Mouse (Mus musculus) ES-Bruce4 (cell line): Measurements from ENCODE around the gene Acot7. TPM values are rescaled to one million over a fixed set of nuclear protein-coding genes. Genes with fewer than 3 reads are reported as not detected.
A peak's percentile ranks its signal among the peaks of the same experiment; 100 is the strongest.

Experiments
- H3K27ac ChIP-seq: 2 replicates; pipeline ENCODE4 v1.5.1; 2012; ENCODE audit warnings: low read length, inconsistent platforms; ENCODE audit not compliant: insufficient read depth
- H3K27me3 ChIP-seq: 2 replicates; pipeline ENCODE4 v1.6.1; 2012; ENCODE audit warnings: mild to moderate bottlenecking, low read length, inconsistent platforms; ENCODE audit not compliant: control insufficient read depth, poor library complexity, insufficient read depth, severe bottlenecking
- H3K36me3 ChIP-seq: 2 replicates; pipeline ENCODE4 v1.6.1; 2012; ENCODE audit warnings: inconsistent platforms, mild to moderate bottlenecking, low read length, moderate library complexity; ENCODE audit not compliant: control insufficient read depth, poor library complexity, insufficient read depth, severe bottlenecking
- H3K4me1 ChIP-seq: one replicate; pipeline ENCODE4 v1.8.1; 2011; ENCODE audit warnings: low read length; ENCODE audit not compliant: control insufficient read depth, insufficient read depth
- H3K4me3 ChIP-seq: 2 replicates; pipeline ENCODE4 v1.5.1; 2011; ENCODE audit warnings: low read depth, mild to moderate bottlenecking, low read length
- H3K9ac ChIP-seq: 2 replicates; pipeline ENCODE4 v1.6.1; 2012; ENCODE audit warnings: low read depth, mild to moderate bottlenecking, inconsistent platforms; ENCODE audit not compliant: poor library complexity, severe bottlenecking
- H3K9me3 ChIP-seq: replicated peaks from 2 replicates; pipeline ENCODE4 v1.6.1; 2012; ENCODE audit warnings: mild to moderate bottlenecking, low read length, inconsistent platforms; ENCODE audit not compliant: control insufficient read depth, poor library complexity, insufficient read depth, severe bottlenecking
- CTCF ChIP-seq: IDR thresholded peaks from one replicate; pipeline ENCODE4 v1.8.1; 2011; ENCODE audit warnings: low read depth, low read length
- EP300 ChIP-seq: IDR thresholded peaks from 2 replicates; pipeline ENCODE4 v1.6.1; 2011; ENCODE audit warnings: low read depth, low read length; ENCODE audit not compliant: insufficient read depth
- POLR2A ChIP-seq: IDR thresholded peaks from one replicate; pipeline ENCODE4 v1.8.1; 2011; ENCODE audit warnings: low read length; ENCODE audit not compliant: insufficient read depth
- polyA plus RNA-seq: library from polyadenylated mRNA; stranded (reverse); fragments of >200 nt; gene quantifications from 2 replicates; pipeline ENCODE4 v1.2.4, GENCODE M21; 2011; ENCODE audit warnings: low read depth; ENCODE audit not compliant: missing spikeins, insufficient read depth, insufficient read length

Acot7 gene
- polyA plus RNA-seq: 49.5 and 52.6 TPM in 2 replicates

GRCm38 (mm10) chr4:152177537-152178343 is at the start of gene Acot7:
TSS of gene Acot7 (plus strand) at chr4:152178134.
- Histone ChIP-seq H3K4me1 (no peaks in the 10 kb centered on the region), H3K27me3 (no peaks in the 10 kb centered on the region), H3K9ac (peak within 1 kb of the TSS; percentile 96), H3K9me3 (no peaks in the 10 kb centered on the region), H3K27ac (no peak within 1 kb of the TSS), H3K4me3 (peak within 1 kb of the TSS; percentile 73), H3K36me3 (peaks cover 3% of the 10 kb centered on the region; the same call in 1 of the 2 replicates)
- TF ChIP-seq POLR2A (no peak), EP300 (no peak), CTCF (no peak)

DNA sequence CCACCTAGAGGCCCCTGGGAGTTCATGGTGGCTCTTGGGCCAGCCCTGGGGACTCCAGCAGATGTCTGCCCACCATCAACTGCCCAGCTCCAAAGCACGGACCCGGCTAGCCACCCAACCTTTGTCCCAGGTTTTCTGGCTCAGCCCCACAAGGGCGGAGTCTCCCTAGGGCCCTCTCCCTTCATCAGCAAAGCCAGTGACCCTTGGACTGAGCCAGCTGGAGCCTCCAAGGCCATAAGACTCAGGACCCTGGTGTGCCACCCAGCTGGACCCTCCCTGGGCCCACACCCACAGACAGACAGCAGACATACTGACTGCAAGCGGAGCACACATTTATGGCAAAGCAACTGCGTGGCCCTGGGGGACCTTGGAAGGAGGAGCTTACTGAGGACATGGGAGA is 49.1 kb upstream of the Acot7 start:
- no peaks in the 10 kb centered on the region; the same call in 1 of the 2 replicates for H3K27me3 ChIP-seq
- H3K9me3 ChIP-seq: no peaks in the 10 kb centered on the region
- no peak overlapping the region for H3K27ac ChIP-seq
- TF ChIP-seq EP300: no peak
- TF ChIP-seq POLR2A: no peak
- TF ChIP-seq CTCF: no peak
- no peak overlapping the region for H3K4me3 ChIP-seq
- H3K4me1 ChIP-seq: peaks cover 3% of the 10 kb centered on the region
- no peaks in the 10 kb centered on the region for H3K36me3 ChIP-seq
- H3K9ac ChIP-seq: no peak overlapping the region

DNA sequence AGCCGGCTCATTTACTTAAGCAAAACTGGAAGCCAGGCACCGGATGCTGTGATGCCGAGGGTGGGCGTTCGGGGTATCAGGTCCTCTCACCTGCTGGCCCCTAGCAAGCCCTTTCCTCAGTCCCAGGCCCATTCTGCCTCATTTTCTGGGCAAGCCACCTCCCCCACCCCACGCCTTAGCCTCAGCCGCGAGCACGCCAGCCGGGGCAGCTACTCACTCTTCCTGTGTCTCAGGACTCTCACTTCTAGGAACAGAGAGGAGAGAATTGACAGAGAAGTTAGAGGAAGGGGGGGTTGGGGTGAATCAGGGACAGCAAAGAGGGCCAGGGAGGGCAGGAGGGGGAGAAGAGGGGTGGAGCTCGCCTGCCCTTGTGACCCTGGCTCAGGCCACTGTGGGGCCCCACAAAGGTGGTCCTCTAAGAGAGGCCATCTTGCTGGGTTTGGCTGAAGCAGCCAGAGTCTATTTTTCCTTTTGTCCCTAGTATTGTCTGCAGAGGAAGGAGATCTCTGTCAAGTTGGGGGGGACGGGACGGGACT is 48.5 kb upstream of the Acot7 start:
- TF ChIP-seq POLR2A (no peak), CTCF (no peak), EP300 (no peak)
- Histone ChIP-seq H3K9ac (no peak overlapping the region), H3K27me3 (no peaks in the 10 kb centered on the region; the same call in 1 of the 2 replicates), H3K27ac (no peak overlapping the region), H3K36me3 (no peaks in the 10 kb centered on the region), H3K4me1 (peaks cover 6% of the 10 kb centered on the region), H3K4me3 (no peak overlapping the region), H3K9me3 (no peaks in the 10 kb centered on the region)

DNA sequence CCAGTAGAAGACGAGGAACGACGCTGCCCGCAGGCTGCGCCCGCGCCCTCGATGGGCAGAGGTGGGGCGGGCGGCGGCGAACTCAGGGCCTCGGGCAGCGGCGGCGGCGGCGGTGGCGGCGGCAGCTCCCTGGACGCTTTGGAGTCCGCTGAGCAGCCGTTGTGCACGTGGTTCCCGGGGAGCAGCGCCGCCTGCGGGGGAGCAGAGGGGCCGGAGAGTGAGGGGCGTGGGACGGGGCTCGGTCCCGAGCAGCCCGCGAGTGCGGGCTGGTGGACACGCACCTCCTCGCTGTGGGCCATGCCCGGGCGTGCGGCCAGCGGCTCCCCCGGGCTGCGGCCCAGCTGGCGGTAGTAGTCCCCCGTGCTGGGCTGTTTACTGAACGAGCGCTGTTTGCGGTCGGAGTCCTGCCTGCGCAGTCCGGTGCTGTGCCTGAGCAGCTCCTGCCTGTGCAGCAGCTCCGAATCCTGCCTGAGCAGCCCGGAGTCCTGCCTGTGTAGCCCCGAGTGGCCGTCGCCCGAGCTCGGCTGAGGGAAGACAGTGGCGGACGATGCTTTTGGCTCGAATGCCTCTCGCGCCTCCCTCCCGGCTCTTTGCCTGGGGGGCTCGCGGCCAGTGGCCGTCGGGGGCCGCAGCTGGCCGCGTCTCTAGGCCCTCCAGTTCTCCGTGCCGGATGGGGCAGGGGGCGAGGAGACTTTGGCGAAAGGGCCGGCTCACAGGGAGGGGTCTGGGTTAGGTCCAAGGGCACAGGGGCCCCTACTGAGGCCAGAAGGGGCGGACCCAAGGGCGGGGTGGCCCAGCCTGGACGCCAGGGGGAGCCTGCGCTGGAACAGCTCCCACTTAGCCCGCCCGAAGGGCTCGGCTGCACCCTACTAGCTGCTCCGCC is 46.9 kb upstream of the Acot7 start:
- H3K27ac ChIP-seq: peak overlapping the region; percentile 10; the same call in 1 of the 2 replicates
- H3K27me3 ChIP-seq: no peaks in the 10 kb centered on the region; the same call in 1 of the 2 replicates
- H3K4me1 ChIP-seq: peaks cover 8% of the 10 kb centered on the region
- H3K9me3 ChIP-seq: no peaks in the 10 kb centered on the region
- H3K4me3 ChIP-seq: peak overlapping the region; percentile 94
- TF ChIP-seq POLR2A (no peak), CTCF (peak; percentile 33), EP300 (no peak)
- peak overlapping the region; percentile 79 for H3K9ac ChIP-seq
- no peaks in the 10 kb centered on the region for H3K36me3 ChIP-seq

GRCm38 (mm10) chr4:152131809-152132771 is 45.8 kb upstream of the Acot7 start:
- Histone ChIP-seq H3K9ac (peak overlapping the region; percentile 79), H3K36me3 (no peaks in the 10 kb centered on the region), H3K27me3 (no peaks in the 10 kb centered on the region; the same call in 1 of the 2 replicates), H3K27ac (no peak overlapping the region), H3K4me3 (peak overlapping the region; percentile 94), H3K4me1 (peaks cover 11% of the 10 kb centered on the region), H3K9me3 (no peaks in the 10 kb centered on the region)
- no peak for TF ChIP-seq CTCF
- TF ChIP-seq POLR2A: no peak
- TF ChIP-seq EP300: peak; percentile 85
